Mouse (Mus musculus) ovary, postnatal 10 days (tissue): ENCODE data around the gene Olfr6.
"Not testable (repeated sequence)": the region's sequence is repeated elsewhere in the genome, so short reads cannot be mapped to it uniquely, and the experiment has no call there.

ENCODE experiments used
- DNase-seq: peaks from one replicate; pipeline ENCODE4 v3.0.0; 2022; ENCODE audit warnings: low spot score

Gene Olfr6

GRCm38 (mm10) chr7:106963837-106964236, at the start of gene Olfr6:
Gene Olfr6 (minus strand): TSS chr7:106963937.
- no peak for DNase-seq

DNA sequence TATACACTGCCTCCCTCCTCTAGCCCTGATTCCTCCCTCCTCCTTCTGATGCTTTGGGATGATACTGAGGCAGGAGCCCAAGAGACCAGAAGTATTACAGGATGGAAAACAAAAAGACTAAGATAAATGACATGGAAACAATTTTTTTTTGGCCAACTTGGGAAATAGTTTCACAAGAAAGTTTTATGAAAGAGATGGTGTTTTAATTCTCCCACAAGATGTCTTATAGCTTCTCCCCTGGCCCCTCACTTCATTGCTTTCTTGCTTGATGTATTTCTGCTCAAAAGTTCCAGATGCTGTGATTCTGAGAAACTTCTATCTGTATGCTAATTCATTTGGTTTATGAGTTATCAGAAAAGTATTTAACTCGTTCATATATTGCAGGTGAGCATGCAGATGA, 42.2 kb upstream of the Olfr6 start, which contains the start of gene Olfr2:
Gene Olfr2 (minus strand): TSS at position 101 of the 400 bp plus-strand sequence.
- DNase-seq = no peak

GRCm38 (mm10) chr7:107004169-107004568, 40.4 kb upstream of the Olfr6 start:
- DNase-seq = no peak

GRCm38 (mm10) chr7:107000798-107001197, 37.1 kb upstream of the Olfr6 start:
- no peak for DNase-seq

DNA sequence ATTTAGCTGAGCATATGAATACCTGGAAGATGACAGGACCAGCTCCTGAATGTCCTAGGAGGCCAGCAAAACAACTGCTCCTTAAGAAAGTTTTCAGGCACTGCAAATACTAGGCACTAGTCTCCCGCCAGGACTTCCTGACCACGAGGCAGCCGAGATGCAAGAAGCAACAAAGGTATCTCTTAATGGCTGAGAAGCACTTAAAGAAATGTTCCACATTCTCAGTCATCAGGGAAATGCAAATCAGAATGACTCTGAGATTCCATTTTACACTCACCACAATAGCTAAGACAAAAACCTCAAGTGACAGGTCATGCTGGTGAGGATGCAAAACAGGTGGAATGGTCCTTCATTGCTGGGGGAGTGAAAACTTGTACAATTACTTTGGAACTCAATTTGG, 21.5 kb upstream of the Olfr6 start:
- DNase-seq = no peak

DNA sequence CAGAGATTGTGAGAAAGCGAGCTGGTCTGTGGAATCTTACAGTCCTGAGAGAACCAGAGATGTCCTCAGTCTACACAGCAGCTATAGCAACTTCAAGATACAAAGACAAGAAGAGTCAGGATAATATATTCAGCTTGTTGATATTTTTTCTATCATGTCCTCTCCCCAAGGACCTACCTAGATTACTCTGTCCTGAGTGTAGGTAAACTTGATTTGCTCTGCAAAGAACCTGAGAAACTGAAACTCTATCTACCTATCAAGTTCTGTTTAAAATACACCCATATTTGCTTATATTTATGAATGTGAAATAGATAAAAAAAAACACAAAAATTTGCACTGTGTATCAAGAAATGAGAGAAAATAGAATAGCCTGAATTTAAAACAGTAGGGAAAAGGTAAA, 11.6 kb upstream of the Olfr6 start, which contains the start of gene Olfr711:
Gene Olfr711 (minus strand): TSS at position 101 of the 400 bp plus-strand sequence.
- no peak for DNase-seq

- DNase-seq = not testable (repeated sequence)
Measured at GRCm38 (mm10) chr7:106967503-106967902, 3.8 kb upstream of the Olfr6 start.

DNA sequence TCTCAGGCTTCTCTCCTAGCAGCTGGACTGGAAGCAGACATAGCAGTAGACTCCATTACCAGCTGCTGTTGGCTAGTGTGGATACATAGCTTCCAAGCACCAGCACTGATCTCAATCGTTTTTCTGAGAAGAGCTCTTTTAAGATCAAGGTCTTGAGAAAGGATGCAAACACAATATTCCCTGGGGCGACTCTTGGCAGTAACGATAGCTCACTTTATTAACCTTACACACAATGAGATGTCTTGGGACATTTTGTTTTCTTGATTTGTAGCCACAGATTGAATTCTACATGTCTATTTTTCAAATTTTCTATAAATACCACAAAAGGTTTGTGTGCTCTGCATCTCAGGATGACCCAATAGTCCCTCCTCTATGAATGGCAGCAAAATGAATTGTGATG, 15.5 kb downstream of the Olfr6 start, which contains the start of gene Olfr710:
Gene Olfr710 (minus strand): TSS at position 101 of the 400 bp plus-strand sequence.
- no peak for DNase-seq

GRCm38 (mm10) chr7:106932119-106932518, 31.6 kb downstream of the Olfr6 start, which contains the start of gene Olfr709-ps1:
Gene Olfr709-ps1 (minus strand): TSS chr7:106932219.
- DNase-seq = no peak

- not testable (repeated sequence) for DNase-seq
Measured at GRCm38 (mm10) chr7:106920961-106921360, 42.8 kb downstream of the Olfr6 start.

DNA sequence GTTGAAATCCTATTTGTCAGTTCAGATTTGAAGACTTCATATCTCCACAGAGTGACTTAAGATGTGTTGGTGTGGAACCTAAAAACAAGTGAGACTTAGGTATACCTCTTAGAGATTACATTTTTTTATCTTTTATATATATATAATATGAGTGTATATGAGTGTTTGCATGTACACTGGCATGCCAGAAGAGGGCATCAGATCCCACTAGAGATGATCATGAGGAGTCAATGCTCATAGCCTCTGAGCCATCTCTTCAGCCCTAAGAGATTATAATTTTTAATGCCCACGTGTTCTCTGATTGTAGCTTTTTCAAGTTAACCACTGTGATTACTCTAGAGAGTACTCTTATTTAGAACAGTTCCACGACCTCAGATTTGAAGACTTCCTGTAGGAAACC, 56.1 kb downstream of the Olfr6 start, which contains the start of gene Olfr1532-ps1:
Gene Olfr1532-ps1 (plus strand): TSS at position 326 of the 400 bp plus-strand sequence.
- no peak for DNase-seq
